9 mouse cellular contexts compared by ENCODE assay signal in the genomic region with DNA sequence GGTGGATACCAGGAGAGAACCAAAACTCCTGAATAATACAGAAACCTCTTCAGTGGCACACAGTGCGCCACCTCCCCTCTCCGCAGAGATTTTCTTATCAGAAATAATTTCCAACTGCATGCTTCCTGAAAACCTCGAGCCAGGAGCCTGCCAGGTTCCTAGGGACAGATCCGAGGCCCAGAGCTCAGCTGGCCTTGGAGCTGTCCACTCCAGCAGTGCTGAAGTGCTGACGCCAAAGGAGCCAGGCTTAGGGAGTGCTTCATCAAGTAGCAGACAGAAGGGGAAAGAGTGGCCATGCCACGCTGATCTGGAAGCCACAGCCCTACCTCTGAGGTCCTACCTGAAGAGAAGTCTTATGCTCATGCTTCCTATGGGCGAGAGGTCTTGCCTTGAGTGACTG. TPM values are rescaled to one million over a fixed set of nuclear protein-coding genes. Genes with fewer than 3 reads are reported as not detected.
DNase-seq lines count a peak whose midpoint lies in the region; TF ChIP-seq lines count a peak whose summit lies in the region.
"Had no signal": no experiment of that assay in that cellular context is flagged by ENCODE, and none has a peak within 500 bp of the region (broad histone marks: within the 10 kb centered on the region; RNA-seq: fewer than 3 reads in every experiment).

No protein-coding gene starts in this region.

- TF ChIP-seq POLR2A in kidney, adult 2 months (IDR thresholded peaks at IDR 0.05; ENCODE audit: low read depth, low read length) = no peak

- DNase-seq in layer of hippocampus, adult 2 months (ENCODE audit: low spot score in 2 of 2) = no peak
- no peak for DNase-seq in layer of hippocampus, postnatal 14 days (ENCODE audit: low spot score in 2 of 2)
- DNase-seq in adrenal gland, postnatal 25 days = peak; percentile 85
- peak; percentile 71 for DNase-seq in gastrocnemius, postnatal 14 days
- DNase-seq in kidney, adult 2 months = peak; percentile 67
- DNase-seq in lung, postnatal 25 days (ENCODE audit: low spot score) = peak; percentile 51
- peak; percentile 77 for DNase-seq in retina, embryonic 14.5 days (ENCODE audit: low spot score)
- DNase-seq in frontal cortex, postnatal 14 days (ENCODE audit: low spot score in 2 of 2) = no peak

- H3K4me1 ChIP-seq in kidney, adult 2 months (ENCODE audit: control insufficient read depth, insufficient read depth, low read length) = no peaks in the 10 kb centered on the region
- H3K4me1 ChIP-seq: liver, embryonic 15.5 days had no signal

- intact Hi-C loops in gastrocnemius, postnatal 14 days (cut with DNase I; ENCODE audit: low total_unique reads) = no loop called here

- H3K27ac ChIP-seq in layer of hippocampus, adult 2 months = no peak overlapping the region
- H3K27ac ChIP-seq in kidney, adult 2 months (ENCODE audit: insufficient read depth, low read depth, low read length) = no peak overlapping the region
- H3K27ac ChIP-seq: liver, embryonic 15.5 days had no signal

- H3K36me3 ChIP-seq in kidney, adult 2 months (ENCODE audit: control insufficient read depth, insufficient read depth, low read length) = no peaks in the 10 kb centered on the region; the same call in 1 of the 2 replicates

- TF ChIP-seq CTCF in layer of hippocampus, adult 2 months (conservative IDR thresholded peaks at IDR 0.05) = no peak
- no peak for TF ChIP-seq CTCF in kidney, adult 2 months (conservative IDR thresholded peaks at IDR 0.05; ENCODE audit: insufficient read depth, insufficient read length, low read depth, low read length)

- H3K27me3 ChIP-seq in kidney, adult 2 months (replicated peaks; ENCODE audit: control insufficient read depth, insufficient read depth, low read length) = no peaks in the 10 kb centered on the region; the same call in 1 of the 2 replicates

- 6% methylated on average over 7 of the region's 7 CpGs for WGBS in kidney, adult 2 months

- H3K4me3 ChIP-seq in layer of hippocampus, adult 2 months = peak overlapping the region; percentile 77
- H3K4me3 ChIP-seq in kidney, adult 2 months (ENCODE audit: insufficient read depth, low read depth, low read length) = no peak overlapping the region
- H3K4me3 ChIP-seq: liver, embryonic 15.5 days had no signal

RNA-seq across cellular contexts. Expression of gene Maneal, which starts 1.5 kb away (rescaled TPM):
- total RNA-seq in layer of hippocampus, adult 2 months (2021) = 10 to 100 TPM; 52.3 to 54.4 TPM
- total RNA-seq in layer of hippocampus, postnatal 14 days (2021) = 10 to 100 TPM; 44.3 to 46.1 TPM
- total RNA-seq in adrenal gland, postnatal 25 days (2021) = 4.1 and 6.4 TPM in 2 replicates
- under 1 TPM; 0.16 TPM for total RNA-seq in gastrocnemius, postnatal 14 days (2021)
- polyA plus RNA-seq in kidney, adult 2 months (2012; rRNA removed) = 0.27 and 0.33 TPM in 2 replicates

RNA-seq across cellular contexts. Expression of gene 1110065P20Rik, which starts 9.4 kb away (rescaled TPM):
- total RNA-seq in layer of hippocampus, adult 2 months (2021) = 10 to 100 TPM; 72.0 to 94.5 TPM
- total RNA-seq in layer of hippocampus, postnatal 14 days (2021) = 100 to 1,000 TPM; 101 to 106 TPM
- total RNA-seq in adrenal gland, postnatal 25 days (2021) = 41.9 and 43.9 TPM in 2 replicates
- total RNA-seq in gastrocnemius, postnatal 14 days (2021) = 10 to 100 TPM; 20.2 to 21.4 TPM
- 57.8 and 69.5 TPM in 2 replicates for polyA plus RNA-seq in kidney, adult 2 months (2012; rRNA removed)

RNA-seq across cellular contexts. Expression of gene Yrdc, which starts 10.0 kb away (rescaled TPM):
- total RNA-seq in layer of hippocampus, adult 2 months (2021) = 10 to 100 TPM; 30.3 to 38.0 TPM
- 10 to 100 TPM; 28.0 to 28.4 TPM for total RNA-seq in layer of hippocampus, postnatal 14 days (2021)
- total RNA-seq in adrenal gland, postnatal 25 days (2021) = 35.0 and 48.6 TPM in 2 replicates
- 1 to 10 TPM; 7.9 to 8.4 TPM for total RNA-seq in gastrocnemius, postnatal 14 days (2021)
- polyA plus RNA-seq in kidney, adult 2 months (2012; rRNA removed) = 34.3 TPM in 2 replicates

RNA-seq across cellular contexts. Expression of gene Epha10, which starts 20.3 kb away (rescaled TPM):
- 10 to 100 TPM; 42.5 to 51.3 TPM for total RNA-seq in layer of hippocampus, adult 2 months (2021)
- total RNA-seq in layer of hippocampus, postnatal 14 days (2021) = 10 to 100 TPM; 16.1 to 23.6 TPM
- 2.0 and 3.8 TPM in 2 replicates for total RNA-seq in adrenal gland, postnatal 25 days (2021)
- not detected for total RNA-seq in gastrocnemius, postnatal 14 days (2021)
- polyA plus RNA-seq in kidney, adult 2 months (2012; rRNA removed) = 0.01 TPM in 1 of 2 replicates, not detected in the other
- polyA plus RNA-seq: liver, embryonic 15.5 days had no signal

RNA-seq across cellular contexts. Expression of gene Mtf1, which starts 58.5 kb away (rescaled TPM):
- total RNA-seq in layer of hippocampus, adult 2 months (2021) = 10 to 100 TPM; 24.6 to 24.8 TPM
- 10 to 100 TPM; 24.6 to 27.5 TPM for total RNA-seq in layer of hippocampus, postnatal 14 days (2021)
- total RNA-seq in adrenal gland, postnatal 25 days (2021) = 20.4 and 22.5 TPM in 2 replicates
- 10 to 100 TPM in 1 of 2 experiments, 1 to 10 TPM in 1; 8.0 to 10.7 TPM for total RNA-seq in gastrocnemius, postnatal 14 days (2021)
- polyA plus RNA-seq in kidney, adult 2 months (2012; rRNA removed) = 7.5 and 8.9 TPM in 2 replicates

Comparison
In these comparisons a context has a peak if more than half of its experiments do, and no peak if none do; other contexts are left out.
1. DNase-seq: peak in adrenal gland, postnatal 25 days (single experiment), gastrocnemius, postnatal 14 days (single experiment), kidney, adult 2 months (single experiment), lung, postnatal 25 days (single experiment) and retina, embryonic 14.5 days (single experiment); none in layer of hippocampus, adult 2 months (0 of 2), layer of hippocampus, postnatal 14 days (0 of 2) and frontal cortex, postnatal 14 days (0 of 2).